Mouse (Mus musculus): ENCODE results near the gene Wnt16.

DNA sequence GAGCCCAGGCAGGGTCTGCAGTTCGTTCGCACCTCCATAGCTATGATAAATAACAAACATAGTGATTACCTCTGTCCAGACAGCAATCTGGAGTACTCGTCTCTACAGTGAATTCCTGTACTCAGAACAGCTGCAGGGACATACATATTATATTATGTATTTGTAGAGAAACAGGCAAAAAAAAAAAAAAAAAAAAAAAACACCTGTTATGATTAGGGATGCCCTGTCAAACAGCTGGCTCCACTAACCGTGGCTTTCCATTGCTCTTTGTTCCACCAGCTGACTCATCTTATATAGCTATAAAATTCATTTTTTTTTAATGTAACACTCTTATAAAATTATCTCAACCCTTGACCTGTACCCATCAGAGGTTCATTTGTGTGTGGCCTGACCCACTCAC lies 38.3 kb downstream of the Wnt16 start:
- TF ChIP-seq POLR2A (IDR thresholded peaks at IDR 0.05; ENCODE audit: borderline replicate concordance, extremely low read depth, low read depth, low read length) = no peak
- no peak for TF ChIP-seq CTCF (IDR thresholded peaks at IDR 0.05; ENCODE audit: insufficient read depth, low read length)
